Mouse (Mus musculus) midbrain, embryonic 15.5 days (tissue): ENCODE measurements around the gene Rbck1. TPM values are rescaled to one million over a fixed set of nuclear protein-coding genes. Genes with fewer than 3 reads are reported as not detected.
"Not testable (repeated sequence)": the region's sequence is repeated elsewhere in the genome, so short reads cannot be mapped to it uniquely, and the experiment has no call there.

ENCODE experiments used
- ATAC-seq: fragments of 200-750 bp; cut with Nextera tagmentation; replicated peaks from 2 replicates; pipeline ENCODE4 v1.8.0; 2017; ENCODE audit warnings: moderate TSS enrichment
- H3K27ac ChIP-seq: fragments of 300-500 bp; sonication (generic); 2 replicates; pipeline ENCODE4 v1.5.1; 2015; ENCODE audit warnings: mild to moderate bottlenecking, inconsistent platforms
- H3K27me3 ChIP-seq: fragments of 300-500 bp; sonication (generic); replicated peaks from 2 replicates; pipeline ENCODE4 v1.6.1; 2015; ENCODE audit warnings: inconsistent platforms
- H3K36me3 ChIP-seq: fragments of 300-500 bp; sonication (generic); replicated peaks from 2 replicates; pipeline ENCODE4 v1.6.1; 2015; ENCODE audit warnings: inconsistent platforms
- H3K4me1 ChIP-seq: fragments of 300-500 bp; sonication (generic); 2 replicates; pipeline ENCODE4 v1.6.1; 2015; ENCODE audit warnings: inconsistent platforms
- H3K4me2 ChIP-seq: fragments of 300-500 bp; sonication (generic); 2 replicates; pipeline ENCODE4 v1.6.1; 2015; ENCODE audit warnings: inconsistent platforms, mild to moderate bottlenecking, moderate library complexity
- H3K4me3 ChIP-seq: fragments of 300-500 bp; sonication (generic); 2 replicates; pipeline ENCODE4 v1.5.1; 2015; ENCODE audit warnings: mild to moderate bottlenecking, inconsistent platforms
- H3K9ac ChIP-seq: fragments of 300-500 bp; sonication (generic); 2 replicates; pipeline ENCODE4 v1.6.1; 2015; ENCODE audit warnings: mild to moderate bottlenecking, inconsistent platforms
- H3K9me3 ChIP-seq: fragments of 300-500 bp; sonication (generic); 2 replicates; pipeline ENCODE4 v1.6.1; 2016; ENCODE audit warnings: inconsistent platforms
- WGBS: fragments of 180-500 bp; shearing (Covaris S2); methylation state at CpG from one replicate; pipeline ENCODE4 v1.1.7; 2015; ENCODE audit warnings: mixed read lengths; 5-methylcytosine and 5-hydroxymethylcytosine counted together
- polyA plus RNA-seq: library from polyadenylated mRNA; unstranded; fragments of >200 nt; fragmentation: Nextera tagmentation; extraction: Ambion mirVana; gene quantifications from 2 replicates; pipeline ENCODE4 v1.2.1, GENCODE M21; 2015

Gene Rbck1
- polyA plus RNA-seq, 1 experiment from 2014 or later, result 117 TPM

DNA sequence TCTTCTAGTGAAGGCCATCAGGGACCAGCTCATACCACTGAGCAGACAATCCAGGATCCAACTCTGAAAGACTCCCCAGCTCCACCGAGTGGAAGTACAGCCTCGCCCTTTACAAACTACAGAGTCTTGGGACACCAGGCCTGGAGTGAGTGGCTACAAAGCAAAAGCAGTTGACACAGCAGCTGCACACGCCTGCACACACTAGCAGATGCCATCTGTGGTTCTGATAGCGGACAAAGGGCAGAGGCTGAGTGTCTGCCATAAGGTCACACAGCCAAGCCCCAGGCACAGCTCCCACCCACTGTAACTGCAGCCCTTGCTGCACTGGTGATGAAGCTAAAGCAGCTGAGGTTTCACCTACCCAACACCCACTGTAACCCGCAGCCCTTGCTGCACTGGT is 10.9 kb downstream of the Rbck1 start:
- Histone ChIP-seq H3K4me3 (no peak overlapping the region), H3K27ac (no peak overlapping the region), H3K27me3 (no peaks in the 10 kb centered on the region), H3K36me3 (peaks cover 35% of the 10 kb centered on the region), H3K9ac (no peak overlapping the region), H3K4me2 (no peak overlapping the region), H3K9me3 (no peaks in the 10 kb centered on the region), H3K4me1 (no peaks in the 10 kb centered on the region)
- ATAC-seq, result no peak
- WGBS, result 92% methylated on average over 5 of the region's 5 CpGs

GRCm38 (mm10) chr2:152317054-152317453 is 15.4 kb downstream of the Rbck1 start:
- Histone ChIP-seq H3K9me3 (no peaks in the 10 kb centered on the region), H3K36me3 (peaks cover 34% of the 10 kb centered on the region), H3K27me3 (no peaks in the 10 kb centered on the region), H3K4me2 (no peak overlapping the region), H3K27ac (no peak overlapping the region), H3K4me3 (no peak overlapping the region), H3K4me1 (no peaks in the 10 kb centered on the region), H3K9ac (no peak overlapping the region)
- ATAC-seq, result no peak
- WGBS, result 85% methylated on average over 6 of the region's 6 CpGs

DNA sequence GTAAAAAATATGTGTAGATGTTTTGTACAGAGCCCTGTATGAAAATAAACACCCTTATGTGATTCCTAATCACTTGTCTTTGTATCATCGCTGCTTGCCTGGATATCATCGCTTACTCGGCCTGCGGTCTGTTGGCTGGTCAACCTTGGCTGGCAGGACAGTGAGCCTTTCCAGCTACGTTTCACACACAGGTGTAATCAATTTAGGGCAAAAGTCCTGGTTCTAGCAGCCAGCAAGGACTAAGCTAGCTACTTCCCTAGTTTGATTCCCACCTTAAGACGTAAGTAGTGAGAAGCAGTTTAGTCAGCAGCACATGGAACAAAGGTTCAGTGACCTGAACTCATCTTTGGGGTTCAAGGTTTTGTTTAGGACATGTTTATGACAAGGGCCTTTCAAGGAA is 18.5 kb downstream of the Rbck1 start:
- H3K4me3 ChIP-seq, result no peak overlapping the region
- H3K4me1 ChIP-seq, result no peaks in the 10 kb centered on the region
- H3K9me3 ChIP-seq, result no peaks in the 10 kb centered on the region
- WGBS, result 93% methylated on average over 6 of the region's 6 CpGs
- ATAC-seq, result no peak
- H3K27me3 ChIP-seq, result no peaks in the 10 kb centered on the region
- no peak overlapping the region for H3K4me2 ChIP-seq
- H3K27ac ChIP-seq, result no peak overlapping the region
- H3K9ac ChIP-seq, result no peak overlapping the region
- peaks cover 40% of the 10 kb centered on the region for H3K36me3 ChIP-seq

- Histone ChIP-seq H3K9ac (no peak overlapping the region), H3K4me3 (no peak overlapping the region), H3K36me3 (peaks cover 40% of the 10 kb centered on the region), H3K4me2 (no peak overlapping the region), H3K4me1 (no peaks in the 10 kb centered on the region), H3K27me3 (no peaks in the 10 kb centered on the region), H3K9me3 (no peaks in the 10 kb centered on the region), H3K27ac (no peak overlapping the region)
- no peak for ATAC-seq
- WGBS, result 85% methylated on average over 7 of the region's 7 CpGs
These were observed 19.5 kb downstream of the Rbck1 start for GRCm38 (mm10) chr2:152312996-152313395.

DNA sequence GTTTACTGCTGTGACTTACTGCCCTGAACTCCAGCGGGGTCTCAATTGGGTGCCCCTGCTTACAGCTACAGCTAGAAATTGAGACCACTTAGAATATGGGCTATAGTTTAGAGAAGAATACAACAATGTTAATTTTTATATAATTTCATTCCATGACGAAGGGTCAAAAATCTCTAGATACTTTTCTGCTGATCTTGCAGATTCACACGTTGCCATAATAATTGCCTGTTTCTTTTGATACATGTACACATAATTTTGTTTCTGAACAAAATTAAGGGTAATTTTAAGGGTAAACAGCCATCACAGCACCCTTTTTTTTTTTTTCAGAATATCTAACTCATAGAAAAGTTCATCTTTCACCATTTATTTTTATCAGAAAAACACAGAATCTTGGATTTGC is 25.3 kb downstream of the Rbck1 start:
- H3K36me3 ChIP-seq, result peaks cover 44% of the 10 kb centered on the region
- no peak overlapping the region for H3K9ac ChIP-seq
- H3K4me3 ChIP-seq, result no peak overlapping the region
- H3K4me1 ChIP-seq, result no peaks in the 10 kb centered on the region
- H3K4me2 ChIP-seq, result no peak overlapping the region
- no peak overlapping the region for H3K27ac ChIP-seq
- no peak for ATAC-seq
- H3K9me3 ChIP-seq, result no peaks in the 10 kb centered on the region
- H3K27me3 ChIP-seq, result no peaks in the 10 kb centered on the region
- WGBS, result 95% methylated on average over 3 of the region's 3 CpGs

- no peak for ATAC-seq
These were observed 27.0 kb downstream of the Rbck1 start for GRCm38 (mm10) chr2:152305480-152305879.

DNA sequence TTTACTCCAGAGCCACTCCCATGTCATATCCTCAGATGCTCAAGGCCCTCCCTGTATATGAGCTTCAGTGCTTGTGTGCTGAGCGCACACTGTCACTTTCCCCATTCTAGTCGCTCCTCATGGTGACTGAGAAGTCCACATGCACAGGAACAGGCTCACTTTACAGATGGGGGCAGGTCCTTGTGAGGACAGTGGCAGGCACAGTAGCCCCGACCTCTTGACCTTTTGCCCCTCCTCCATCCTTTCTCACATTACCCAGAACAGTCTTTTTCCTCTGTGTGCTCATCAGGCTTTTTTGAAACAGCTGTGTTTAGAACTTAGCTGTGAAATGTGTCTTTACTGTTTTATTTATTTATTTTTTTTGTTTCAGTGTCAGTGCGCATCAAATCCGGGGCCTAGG is 28.7 kb downstream of the Rbck1 start:
- WGBS, result 82% methylated on average over 5 of the region's 5 CpGs
- no peak for ATAC-seq
- H3K4me1 ChIP-seq, result no peaks in the 10 kb centered on the region
- no peaks in the 10 kb centered on the region for H3K9me3 ChIP-seq
- H3K27me3 ChIP-seq, result no peaks in the 10 kb centered on the region
- H3K4me3 ChIP-seq, result no peak overlapping the region
- H3K36me3 ChIP-seq, result peaks cover 36% of the 10 kb centered on the region
- H3K27ac ChIP-seq, result no peak overlapping the region
- H3K9ac ChIP-seq, result no peak overlapping the region
- no peak overlapping the region for H3K4me2 ChIP-seq

More at GRCm38 (mm10) chr2:152305480-152305879, 27.0 kb downstream of the Rbck1 start:
- Histone ChIP-seq H3K27me3 (no peaks in the 10 kb centered on the region), H3K4me3 (no peak overlapping the region), H3K4me1 (no peaks in the 10 kb centered on the region), H3K27ac (no peak overlapping the region), H3K9ac (no peak overlapping the region), H3K4me2 (no peak overlapping the region), H3K36me3 (peaks cover 40% of the 10 kb centered on the region), H3K9me3 (no peaks in the 10 kb centered on the region)
- WGBS, result 94% methylated on average over 6 of the region's 6 CpGs

DNA sequence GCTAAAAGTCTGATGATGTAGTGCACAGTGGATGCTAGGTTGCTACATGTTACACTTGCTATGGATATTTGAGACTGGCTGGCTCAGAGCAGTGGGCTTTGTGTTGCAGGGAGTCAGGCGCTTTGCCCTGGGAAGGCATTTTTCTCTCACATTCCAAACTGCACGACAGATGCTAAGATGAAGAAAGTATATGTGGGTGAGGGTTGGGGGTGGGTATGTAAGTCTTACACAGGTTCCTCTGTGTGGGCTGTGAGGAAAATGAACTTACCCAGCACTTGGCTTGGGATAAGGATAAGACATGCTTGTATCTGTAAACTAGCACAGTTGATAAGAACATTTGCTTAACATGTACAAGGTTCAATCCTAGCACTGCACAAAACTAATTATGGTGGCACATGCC is 29.6 kb downstream of the Rbck1 start:
- H3K27ac ChIP-seq, result no peak overlapping the region
- H3K36me3 ChIP-seq, result peaks cover 27% of the 10 kb centered on the region
- no peaks in the 10 kb centered on the region for H3K27me3 ChIP-seq
- no peak overlapping the region for H3K4me3 ChIP-seq
- H3K4me2 ChIP-seq, result no peak overlapping the region
- H3K9me3 ChIP-seq, result no peaks in the 10 kb centered on the region
- ATAC-seq, result no peak
- 91% methylated on average over 2 of the region's 2 CpGs for WGBS
- no peaks in the 10 kb centered on the region for H3K4me1 ChIP-seq
- H3K9ac ChIP-seq, result no peak overlapping the region

DNA sequence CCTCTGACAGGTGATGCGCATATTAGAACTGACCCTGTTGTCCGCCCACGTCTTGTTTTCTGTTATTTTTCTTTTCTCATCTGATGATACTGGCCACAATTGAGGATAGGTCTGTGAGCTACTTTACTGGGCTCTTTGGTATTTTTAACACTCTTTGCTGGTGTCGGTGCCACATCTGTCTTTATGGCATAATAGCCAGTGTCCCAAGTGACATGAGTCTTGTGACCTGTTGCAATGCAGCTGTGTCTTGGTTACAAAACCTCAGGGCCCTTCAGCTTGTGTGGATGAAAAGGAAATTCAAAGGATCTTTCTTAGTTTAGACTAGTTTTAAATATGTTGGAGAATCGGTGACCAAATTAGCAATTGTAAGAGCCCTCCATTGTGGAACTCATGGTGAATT is 37.9 kb downstream of the Rbck1 start:
- peaks cover 22% of the 10 kb centered on the region for H3K4me1 ChIP-seq
- H3K4me2 ChIP-seq, result peak overlapping the region; percentile 62
- WGBS, result 43% methylated on average over 5 of the region's 5 CpGs
- peak overlapping the region; percentile 83 for H3K9ac ChIP-seq
- H3K36me3 ChIP-seq, result no peaks in the 10 kb centered on the region
- no peaks in the 10 kb centered on the region for H3K9me3 ChIP-seq
- no peak overlapping the region for H3K27ac ChIP-seq
- ATAC-seq, result no peak
- H3K27me3 ChIP-seq, result no peaks in the 10 kb centered on the region
- peak overlapping the region; percentile 86 for H3K4me3 ChIP-seq

DNA sequence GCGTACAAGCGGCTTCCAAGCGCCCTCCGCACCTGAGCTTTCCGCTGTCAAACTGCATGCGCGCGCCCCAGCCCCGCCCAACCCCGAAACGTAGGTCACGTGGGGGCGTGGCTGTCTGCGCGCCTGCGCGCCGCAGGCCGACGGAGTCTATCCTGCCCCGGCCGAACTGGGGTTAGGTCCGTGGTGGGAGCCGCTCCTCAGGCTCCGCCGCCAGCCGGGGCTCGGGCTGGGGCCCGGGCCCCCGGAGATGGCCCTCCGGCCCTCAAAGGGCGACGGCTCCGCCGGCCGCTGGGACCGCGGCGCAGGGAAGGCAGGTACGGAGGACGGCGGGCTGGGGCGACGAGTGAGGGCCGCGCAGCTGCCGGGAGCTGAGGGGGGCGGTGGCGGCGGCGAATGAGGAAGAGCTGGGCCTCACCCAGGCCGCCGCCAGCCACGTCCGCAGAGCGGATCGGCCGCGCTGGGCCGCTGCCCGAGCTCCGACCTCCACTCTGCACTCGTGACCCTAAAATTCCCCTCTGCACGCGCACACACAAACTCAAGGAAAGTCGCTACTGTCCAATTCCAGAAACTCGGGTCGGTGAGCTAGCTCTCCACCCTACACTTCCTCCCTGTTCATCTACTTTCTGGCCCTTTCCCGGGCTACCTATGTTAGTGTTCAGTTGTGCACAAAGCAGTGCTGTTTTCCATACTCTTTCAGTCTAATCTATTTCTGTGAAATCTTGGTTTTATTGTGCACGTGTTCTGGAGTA is 38.6 kb downstream of the Rbck1 start, which contains the start of gene Tbc1d20:
TSS of gene Tbc1d20 (plus strand) at position 102 of the 749 bp plus-strand sequence.
- Histone ChIP-seq H3K9ac (peak within 1 kb of the TSS; percentile 83), H3K4me1 (peaks cover 22% of the 10 kb centered on the region), H3K4me3 (peak within 1 kb of the TSS; percentile 86), H3K4me2 (peak within 1 kb of the TSS; percentile 62), H3K36me3 (no peaks in the 10 kb centered on the region), H3K27me3 (no peaks in the 10 kb centered on the region), H3K27ac (peak within 1 kb of the TSS; percentile 89), H3K9me3 (no peaks in the 10 kb centered on the region)
- under 1% methylated on average over 58 of the region's 70 CpGs for WGBS
- peak; percentile 98 for ATAC-seq

GRCm38 (mm10) chr2:152293179-152293726 is 39.2 kb downstream of the Rbck1 start:
- Histone ChIP-seq H3K4me3 (peak overlapping the region; percentile 86), H3K4me1 (peaks cover 22% of the 10 kb centered on the region), H3K4me2 (peak overlapping the region; percentile 62), H3K36me3 (no peaks in the 10 kb centered on the region), H3K27me3 (no peaks in the 10 kb centered on the region), H3K9ac (peak overlapping the region; percentile 83), H3K9me3 (no peaks in the 10 kb centered on the region), H3K27ac (peak overlapping the region; percentile 53)
- WGBS, result 1% methylated on average over 15 of the region's 15 CpGs
- ATAC-seq, result peak; percentile 78

DNA sequence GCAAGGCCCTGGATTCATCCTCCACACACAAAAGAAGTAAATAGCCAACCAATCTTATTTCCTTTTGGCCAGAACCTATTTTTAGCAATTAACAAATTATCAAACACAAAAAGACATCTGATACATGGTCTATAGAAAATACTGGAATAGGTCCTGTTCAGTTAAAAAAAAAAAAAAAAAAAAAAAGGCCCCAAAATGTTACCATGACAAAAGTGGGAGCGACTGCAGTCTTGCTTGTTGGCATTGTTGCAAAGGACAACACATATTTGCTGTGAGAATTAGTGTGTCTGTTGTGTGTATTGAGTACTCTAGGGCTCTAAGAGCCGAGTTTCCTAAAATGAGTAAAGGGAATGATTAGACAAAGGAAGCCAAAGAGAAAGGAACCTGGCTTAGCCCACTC is 40.0 kb downstream of the Rbck1 start:
- Histone ChIP-seq H3K9ac (no peak overlapping the region), H3K27me3 (no peaks in the 10 kb centered on the region), H3K9me3 (no peaks in the 10 kb centered on the region), H3K27ac (no peak overlapping the region), H3K4me2 (no peak overlapping the region), H3K4me1 (peaks cover 22% of the 10 kb centered on the region), H3K36me3 (no peaks in the 10 kb centered on the region), H3K4me3 (no peak overlapping the region)
- 57% methylated on average over 2 of the region's 2 CpGs for WGBS
- no peak for ATAC-seq

- not testable (repeated sequence) for ATAC-seq, H3K36me3 ChIP-seq, H3K27ac ChIP-seq, H3K27me3 ChIP-seq, H3K4me3 ChIP-seq, H3K4me1 ChIP-seq, H3K4me2 ChIP-seq, H3K9ac ChIP-seq, H3K9me3 ChIP-seq
- 84% methylated on average over 2 of the region's 2 CpGs for WGBS
These were observed 42.8 kb downstream of the Rbck1 start for GRCm38 (mm10) chr2:152289623-152290022.
